Mouse (Mus musculus) neural tube, embryonic 14.5 days (tissue): ENCODE data around the gene Kel. TPM values are rescaled to one million over a fixed set of nuclear protein-coding genes. Genes with fewer than 3 reads are reported as not detected.

Source experiments
- ATAC-seq: fragments of 200-750 bp; cut with Nextera tagmentation; 2 replicates; pipeline ENCODE4 v1.8.0; 2017; ENCODE audit warnings: low read depth, mild to moderate bottlenecking, moderate TSS enrichment, moderate library complexity
- H3K27ac ChIP-seq: fragments of 300-500 bp; sonication (generic); 2 replicates; pipeline ENCODE4 v1.5.1; 2014; ENCODE audit warnings: low read depth, mild to moderate bottlenecking, control low read depth, low read length, moderate library complexity, mixed read lengths
- H3K27me3 ChIP-seq: fragments of 300-500 bp; sonication (generic); 2 replicates; pipeline ENCODE4 v1.6.1; 2014; ENCODE audit warnings: low read length; ENCODE audit not compliant: control insufficient read depth, insufficient read depth
- H3K36me3 ChIP-seq: fragments of 300-500 bp; sonication (generic); 2 replicates; pipeline ENCODE4 v1.6.1; 2014; ENCODE audit warnings: low read length, mixed read lengths; ENCODE audit not compliant: control insufficient read depth, insufficient read depth
- H3K4me1 ChIP-seq: fragments of 300-500 bp; sonication (generic); 2 replicates; pipeline ENCODE4 v1.6.1; 2014; ENCODE audit warnings: low read length; ENCODE audit not compliant: control insufficient read depth, insufficient read depth
- H3K4me2 ChIP-seq: fragments of 300-500 bp; sonication (generic); 2 replicates; pipeline ENCODE4 v1.6.1; 2014; ENCODE audit warnings: mild to moderate bottlenecking, low read depth, low read length, control low read depth
- H3K4me3 ChIP-seq: fragments of 300-500 bp; sonication (generic); 2 replicates; pipeline ENCODE4 v1.5.1; 2014; ENCODE audit warnings: low read depth, low read length, control low read depth, mixed read lengths
- H3K9ac ChIP-seq: fragments of 300-500 bp; sonication (generic); replicated peaks from 2 replicates; pipeline ENCODE4 v1.6.1; 2014; ENCODE audit warnings: low read depth, mild to moderate bottlenecking, control low read depth, low read length, mixed read lengths
- H3K9me3 ChIP-seq: fragments of 300-500 bp; sonication (generic); 2 replicates; pipeline ENCODE4 v1.6.1; 2016; ENCODE audit warnings: low read length; ENCODE audit not compliant: control insufficient read depth
- WGBS: fragments of 180-500 bp; shearing (Covaris S2); extraction: QIAGEN DNeasy Blood & Tissue Kit; methylation state at CpG from one replicate; pipeline ENCODE4 v1.1.7; 2014; 5-methylcytosine and 5-hydroxymethylcytosine counted together
- polyA plus RNA-seq: library from polyadenylated mRNA; unstranded; fragments of >200 nt; fragmentation: Nextera tagmentation; extraction: Ambion mirVana; gene quantifications from 2 replicates; pipeline ENCODE4 v1.2.1, GENCODE M21; 2014

Kel gene
- polyA plus RNA-seq, 1 experiment from 2014 or later: 0.37 TPM

DNA sequence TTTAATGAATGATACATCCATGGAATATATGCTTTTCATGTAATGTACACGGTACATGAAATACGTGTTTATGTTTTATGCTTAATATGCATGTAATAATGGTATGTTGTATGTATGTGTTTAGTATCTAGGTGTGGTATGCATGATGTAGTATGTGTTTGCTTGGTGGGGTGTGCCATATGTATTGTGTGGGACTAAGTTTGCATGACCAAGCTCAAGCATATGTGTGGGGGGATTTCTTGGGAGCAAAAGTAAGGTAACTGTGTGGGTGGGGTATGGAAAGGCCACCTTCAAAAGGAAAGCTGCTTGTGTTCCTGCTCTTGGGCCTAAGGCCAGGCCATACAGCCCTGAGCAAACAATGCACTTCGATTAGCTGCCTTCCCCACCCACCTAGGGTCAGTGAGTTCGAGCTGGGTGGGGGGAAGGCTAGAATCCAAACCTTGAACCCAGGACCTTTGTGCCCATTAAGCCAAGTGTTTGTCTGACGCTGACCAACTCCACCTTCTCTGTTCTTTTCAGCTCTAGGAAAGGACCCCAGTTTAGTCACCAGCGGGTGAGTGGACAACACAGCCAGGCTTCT lies 66.1 kb downstream of the Kel start:
- WGBS: 82% methylated on average over 6 of the region's 6 CpGs
- Histone ChIP-seq H3K36me3 (no peaks in the 10 kb centered on the region), H3K4me2 (no peak overlapping the region), H3K9me3 (no peaks in the 10 kb centered on the region), H3K27ac (no peak overlapping the region), H3K27me3 (no peaks in the 10 kb centered on the region), H3K9ac (no peak overlapping the region), H3K4me1 (no peaks in the 10 kb centered on the region), H3K4me3 (no peak overlapping the region)
- no peak for ATAC-seq

DNA sequence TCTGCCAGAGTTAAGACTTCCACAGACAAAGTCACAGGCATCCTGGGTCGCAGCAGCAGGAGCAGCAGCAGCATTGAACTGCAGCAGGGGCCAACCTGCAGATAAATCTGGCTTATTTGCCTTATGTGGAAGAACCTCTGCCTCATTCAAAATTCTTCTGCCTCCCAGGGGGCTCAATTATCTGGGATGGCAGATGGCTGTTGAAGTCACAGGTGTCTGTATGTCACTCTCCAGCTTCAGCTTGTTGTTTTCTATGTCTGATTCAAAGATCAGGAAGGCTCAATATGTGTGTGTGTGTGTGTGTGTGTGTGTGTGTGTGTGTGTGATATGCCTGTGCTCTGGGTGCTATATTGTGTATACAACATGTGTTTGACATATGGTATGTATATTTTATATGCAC lies 66.7 kb downstream of the Kel start:
- Histone ChIP-seq H3K4me1 (no peaks in the 10 kb centered on the region), H3K27ac (no peak overlapping the region), H3K9ac (no peak overlapping the region), H3K36me3 (no peaks in the 10 kb centered on the region), H3K9me3 (no peaks in the 10 kb centered on the region), H3K27me3 (no peaks in the 10 kb centered on the region), H3K4me2 (no peak overlapping the region), H3K4me3 (no peak overlapping the region)
- ATAC-seq: no peak
- WGBS: 16% methylated on average over 1 of the region's 1 CpGs

Other genes with a start within 250 kb of the Kel start
- not detected in 2 replicates for gene Prss1, start 245.4 kb downstream of the Kel start, polyA plus RNA-seq
- not detected in 2 replicates for gene Prss2, start 182.6 kb downstream of the Kel start, polyA plus RNA-seq
- 30.4 and 40.3 TPM in 2 replicates for gene Ephb6, start 98.9 kb downstream of the Kel start, polyA plus RNA-seq
- 1.0 and 1.4 TPM in 2 replicates for gene Trpv6, start 67.9 kb downstream of the Kel start, polyA plus RNA-seq
- gene Trpv5, start 23.6 kb downstream of the Kel start, polyA plus RNA-seq: not detected in 2 replicates
- not detected in 2 replicates for gene Llcfc1, start 19.9 kb downstream of the Kel start, polyA plus RNA-seq
- not detected in 2 replicates for gene Olfr459, start 70.8 kb upstream of the Kel start, polyA plus RNA-seq
- not detected in 2 replicates for gene Pip, start 143.2 kb upstream of the Kel start, polyA plus RNA-seq
- not detected in 2 replicates for gene Sval2, start 148.7 kb upstream of the Kel start, polyA plus RNA-seq
- not detected in 2 replicates for gene Sval1, start 247.3 kb upstream of the Kel start, polyA plus RNA-seq